Mouse (Mus musculus) heart, embryonic 12.5 days (tissue): ENCODE data around the gene Rin2. TPM values are rescaled to one million over a fixed set of nuclear protein-coding genes. Genes with fewer than 3 reads are reported as not detected.
"Not testable (repeated sequence)": the region's sequence is repeated elsewhere in the genome, so short reads cannot be mapped to it uniquely, and the experiment has no call there.

Experiments
- ATAC-seq: fragments of 200-750 bp; cut with Nextera tagmentation; 2 replicates; pipeline ENCODE4 v1.8.0; 2017; ENCODE audit warnings: moderate TSS enrichment, moderate library complexity; ENCODE audit not compliant: insufficient number of reproducible peaks, low FRiP score
- H3K27ac ChIP-seq: fragments of 300-500 bp; sonication (generic); 2 replicates; pipeline ENCODE4 v1.5.1; 2016; ENCODE audit warnings: mild to moderate bottlenecking, moderate library complexity; ENCODE audit not compliant: poor library complexity, severe bottlenecking
- H3K27me3 ChIP-seq: fragments of 300-500 bp; sonication (generic); replicated peaks from 2 replicates; pipeline ENCODE4 v1.6.1; 2016; ENCODE audit warnings: mild to moderate bottlenecking, moderate library complexity
- H3K36me3 ChIP-seq: fragments of 300-500 bp; sonication (generic); 2 replicates; pipeline ENCODE4 v1.6.1; 2016; ENCODE audit warnings: mild to moderate bottlenecking, moderate library complexity
- H3K4me1 ChIP-seq: fragments of 300-500 bp; sonication (generic); replicated peaks from 2 replicates; pipeline ENCODE4 v1.6.1; 2016; ENCODE audit warnings: mild to moderate bottlenecking
- H3K4me2 ChIP-seq: fragments of 300-500 bp; sonication (generic); 2 replicates; pipeline ENCODE4 v1.6.1; 2016; ENCODE audit warnings: mild to moderate bottlenecking, moderate library complexity
- H3K4me3 ChIP-seq: fragments of 300-500 bp; sonication (generic); 2 replicates; pipeline ENCODE4 v1.5.1; 2016; ENCODE audit warnings: mild to moderate bottlenecking
- H3K9ac ChIP-seq: fragments of 300-500 bp; sonication (generic); 2 replicates; pipeline ENCODE4 v1.6.1; 2016; ENCODE audit warnings: mild to moderate bottlenecking, moderate library complexity
- H3K9me3 ChIP-seq: fragments of 300-500 bp; sonication (generic); replicated peaks from 2 replicates; pipeline ENCODE4 v1.6.1; 2016; ENCODE audit warnings: mild to moderate bottlenecking, moderate library complexity
- WGBS: fragments of 180-500 bp; shearing (Covaris S2); methylation state at CpG from one replicate; pipeline ENCODE4 v1.1.7; 2016; 5-methylcytosine and 5-hydroxymethylcytosine counted together
- polyA plus RNA-seq: library from polyadenylated mRNA; unstranded; fragments of >200 nt; fragmentation: Nextera tagmentation; extraction: Ambion mirVana; gene quantifications from 2 replicates; pipeline ENCODE4 v1.2.1, GENCODE M21; 2016

The Rin2 gene
- polyA plus RNA-seq, 1 experiment from 2014 or later: 19.0 TPM

- Histone ChIP-seq H3K9me3 (no peaks in the 10 kb centered on the region), H3K4me3 (no peak overlapping the region), H3K27ac (no peak overlapping the region), H3K9ac (no peak overlapping the region), H3K27me3 (no peaks in the 10 kb centered on the region), H3K36me3 (peaks cover 18% of the 10 kb centered on the region), H3K4me1 (0 out of 2 replicates have a peak, but pooled peaks cover 8% of the 10 kb centered on the region), H3K4me2 (no peak overlapping the region)
- ATAC-seq: no peak
- whole genome bisulfite sequencing: 67% methylated on average over 3 of the region's 3 CpGs
Measured at GRCm38 (mm10) chr2:145711512-145711911, 36.5 kb downstream of the Rin2 start.

DNA sequence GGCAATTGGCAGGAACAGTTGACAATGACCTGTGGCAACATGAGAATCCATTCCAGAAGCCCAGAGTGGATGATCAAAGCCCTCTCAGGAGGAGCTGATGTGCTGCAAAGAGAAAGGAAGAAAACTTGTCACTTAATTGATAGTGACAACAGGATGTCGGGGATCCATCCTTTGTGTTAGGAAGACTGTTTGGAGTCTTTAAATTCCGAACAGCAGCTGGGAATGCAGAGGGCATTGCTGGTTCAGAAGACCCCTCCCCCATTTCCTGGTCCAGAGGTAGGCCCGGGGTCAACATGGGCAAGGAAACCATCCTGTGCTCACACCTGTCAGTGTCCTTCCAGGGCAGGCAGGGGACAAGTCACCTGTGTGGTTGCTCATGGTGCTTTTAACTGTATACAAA lies 37.0 kb downstream of the Rin2 start:
- no peak for ATAC-seq
- peaks cover 18% of the 10 kb centered on the region for H3K36me3 ChIP-seq
- no peaks in the 10 kb centered on the region for H3K9me3 ChIP-seq
- no peak overlapping the region for H3K27ac ChIP-seq
- no peak overlapping the region for H3K4me3 ChIP-seq
- no peak overlapping the region for H3K9ac ChIP-seq
- 11% methylated on average over 3 of the region's 3 CpGs for WGBS
- no peak overlapping the region for H3K4me2 ChIP-seq
- H3K27me3 ChIP-seq: no peaks in the 10 kb centered on the region
- 0 out of 2 replicates have a peak, but pooled peaks cover 8% of the 10 kb centered on the region for H3K4me1 ChIP-seq

DNA sequence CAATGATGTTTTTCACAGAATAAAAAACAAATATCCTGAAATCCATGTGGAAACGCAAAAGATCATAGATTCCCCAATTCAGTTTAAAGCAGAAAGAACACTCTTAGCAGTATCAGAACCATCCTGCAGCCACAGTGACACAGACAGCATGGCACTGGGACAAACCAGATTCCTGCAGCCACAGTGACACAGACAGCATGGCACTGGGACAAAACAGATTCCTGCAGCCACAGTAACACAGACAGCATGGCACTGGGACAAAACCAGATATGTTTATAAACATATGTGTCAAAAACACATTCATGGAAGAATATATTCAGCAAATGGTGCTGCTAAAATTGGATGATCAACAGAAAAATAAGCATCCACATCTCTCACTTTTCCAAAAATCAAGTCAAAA lies 42.5 kb downstream of the Rin2 start:
- H3K27me3 ChIP-seq: no peaks in the 10 kb centered on the region
- H3K4me1 ChIP-seq: peaks cover 5% of the 10 kb centered on the region; the same call in 1 of the 2 replicates
- no peaks in the 10 kb centered on the region for H3K9me3 ChIP-seq
- H3K4me3 ChIP-seq: no peak overlapping the region
- peaks cover 18% of the 10 kb centered on the region for H3K36me3 ChIP-seq
- no peak overlapping the region for H3K27ac ChIP-seq
- H3K4me2 ChIP-seq: no peak overlapping the region
- 80% methylated on average over 1 of the region's 1 CpGs for WGBS
- ATAC-seq: no peak
- no peak overlapping the region for H3K9ac ChIP-seq

DNA sequence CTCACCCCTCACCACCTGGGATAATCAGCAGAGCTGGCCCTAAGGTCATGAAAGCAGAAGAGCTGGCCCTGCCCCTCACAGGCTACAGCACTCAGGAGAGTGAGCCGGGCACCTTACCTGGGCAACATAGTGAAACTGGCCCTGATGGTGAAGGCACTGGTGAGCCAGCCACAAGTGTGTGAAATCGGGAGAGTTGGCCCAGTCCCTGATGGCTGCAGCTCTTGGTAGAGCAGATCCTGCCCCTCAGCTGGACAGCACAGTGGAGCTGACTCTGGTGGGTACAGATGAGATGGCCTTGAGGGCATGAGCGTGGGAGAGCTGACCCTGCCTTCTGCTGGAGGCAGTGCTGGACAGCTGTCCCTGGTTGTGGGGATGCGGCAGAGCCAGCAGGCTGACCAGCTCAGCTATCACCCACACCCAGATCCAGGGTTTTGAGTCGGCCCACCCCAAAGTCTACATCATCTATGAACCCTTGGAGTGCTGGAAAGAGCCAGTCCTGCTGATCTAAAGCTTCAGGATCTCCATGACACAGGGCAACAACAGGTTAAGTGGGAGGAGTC lies 43.7 kb downstream of the Rin2 start:
- 0 out of 2 replicates have a peak, but pooled peaks have one; percentile 33 for ATAC-seq
- WGBS: 76% methylated on average over 5 of the region's 5 CpGs

DNA sequence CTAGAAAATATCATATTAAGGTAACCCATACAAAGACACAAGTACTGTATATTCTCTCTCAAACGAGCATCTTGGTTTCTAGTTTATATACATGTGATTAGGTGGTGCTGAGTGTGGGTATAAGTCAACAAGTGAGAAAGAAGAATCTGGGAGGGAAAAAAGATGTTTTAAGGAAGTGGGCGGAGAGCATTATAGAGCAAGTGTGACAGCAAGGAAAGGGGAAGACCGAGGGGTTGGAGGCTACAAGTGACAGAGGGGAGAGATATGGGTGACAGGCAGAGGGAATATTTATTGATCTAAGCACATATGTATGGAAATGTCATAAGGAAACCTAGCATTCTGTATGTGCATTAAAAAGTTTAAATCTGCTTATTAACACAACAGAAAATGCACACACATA lies 45.1 kb downstream of the Rin2 start:
- H3K27me3 ChIP-seq: no peaks in the 10 kb centered on the region
- H3K4me3 ChIP-seq: no peak overlapping the region
- H3K36me3 ChIP-seq: peaks cover 2% of the 10 kb centered on the region; the same call in 1 of the 2 replicates
- H3K27ac ChIP-seq: no peak overlapping the region
- 58% methylated on average over 3 of the region's 3 CpGs for WGBS
- no peak overlapping the region for H3K4me2 ChIP-seq
- ATAC-seq: no peak
- no peaks in the 10 kb centered on the region for H3K9me3 ChIP-seq
- peaks cover 5% of the 10 kb centered on the region; the same call in 1 of the 2 replicates for H3K4me1 ChIP-seq
- no peak overlapping the region for H3K9ac ChIP-seq

More for the DNA sequence above, 43.7 kb downstream of the Rin2 start:
- Histone ChIP-seq H3K4me3 (no peak overlapping the region), H3K27me3 (no peaks in the 10 kb centered on the region), H3K4me1 (peaks cover 5% of the 10 kb centered on the region; the same call in 1 of the 2 replicates), H3K27ac (no peak overlapping the region), H3K9ac (no peak overlapping the region), H3K4me2 (no peak overlapping the region), H3K9me3 (no peaks in the 10 kb centered on the region), H3K36me3 (peaks cover 13% of the 10 kb centered on the region; the same call in 1 of the 2 replicates)

DNA sequence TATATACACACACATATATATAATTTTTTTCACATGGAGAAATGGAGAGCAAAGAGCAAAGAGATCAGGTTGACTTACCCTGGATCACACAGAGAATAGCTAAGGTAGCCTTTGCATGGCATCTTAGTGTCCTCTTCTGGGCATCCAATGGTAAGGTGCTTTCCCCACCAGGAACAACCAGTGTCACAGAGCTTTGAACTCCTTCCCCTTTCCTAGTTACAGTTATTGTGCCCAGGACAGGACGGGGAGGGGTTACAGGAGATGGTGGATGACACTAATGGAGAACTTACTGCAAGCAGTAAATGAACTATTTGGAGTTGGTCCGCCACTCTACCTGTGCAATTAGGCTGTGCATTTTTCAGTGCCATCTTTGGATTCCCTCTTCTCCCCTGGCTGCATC lies 45.7 kb downstream of the Rin2 start:
- no peak overlapping the region for H3K4me2 ChIP-seq

DNA sequence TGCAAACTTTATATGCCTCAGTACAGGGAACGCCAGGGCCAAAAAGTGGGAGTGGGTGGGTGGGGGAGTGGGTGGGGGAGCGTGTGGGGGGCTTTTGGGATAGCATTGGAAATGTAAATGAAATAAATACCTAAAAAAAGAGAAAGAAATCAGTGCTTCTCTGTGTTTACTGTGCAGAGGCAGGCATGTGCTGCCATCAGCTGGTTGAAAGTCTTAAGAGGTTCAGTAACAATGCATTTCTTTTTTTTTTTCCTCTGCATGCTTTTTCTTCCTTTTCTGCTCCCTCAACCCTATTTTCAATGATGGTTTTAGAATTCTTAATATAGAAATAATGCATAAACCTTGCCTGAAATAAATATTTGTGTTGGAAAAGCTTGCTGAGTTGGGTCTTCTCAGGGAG lies 47.3 kb downstream of the Rin2 start:
- not testable (repeated sequence) for H3K4me1 ChIP-seq, H3K27me3 ChIP-seq, ATAC-seq, H3K36me3 ChIP-seq, H3K27ac ChIP-seq, H3K9me3 ChIP-seq, H3K9ac ChIP-seq, H3K4me2 ChIP-seq, H3K4me3 ChIP-seq
- WGBS: 86% methylated on average over 2 of the region's 2 CpGs

More for the DNA sequence above, 45.7 kb downstream of the Rin2 start:
- 77% methylated on average over 2 of the region's 2 CpGs for WGBS
- Histone ChIP-seq H3K27me3 (no peaks in the 10 kb centered on the region), H3K4me1 (peaks cover 5% of the 10 kb centered on the region; the same call in 1 of the 2 replicates), H3K9ac (no peak overlapping the region), H3K27ac (no peak overlapping the region), H3K4me3 (no peak overlapping the region), H3K36me3 (no peaks in the 10 kb centered on the region), H3K9me3 (no peaks in the 10 kb centered on the region)
- ATAC-seq: no peak

GRCm38 (mm10) chr2:145724288-145724687 lies 49.3 kb downstream of the Rin2 start:
- Histone ChIP-seq H3K4me3 (no peak overlapping the region), H3K4me1 (peaks cover 5% of the 10 kb centered on the region; the same call in 1 of the 2 replicates)
- 81% methylated on average over 1 of the region's 1 CpGs for WGBS

GRCm38 (mm10) chr2:145729414-145729813 lies 54.4 kb downstream of the Rin2 start:
- H3K27me3 ChIP-seq: no peaks in the 10 kb centered on the region
- H3K9ac ChIP-seq: no peak overlapping the region
- no peak overlapping the region for H3K4me3 ChIP-seq
- WGBS: 51% methylated on average over 7 of the region's 7 CpGs
- no peaks in the 10 kb centered on the region for H3K4me1 ChIP-seq
- no peak overlapping the region for H3K27ac ChIP-seq
- H3K9me3 ChIP-seq: no peaks in the 10 kb centered on the region
- ATAC-seq: no peak
- no peak overlapping the region for H3K4me2 ChIP-seq
- H3K36me3 ChIP-seq: no peaks in the 10 kb centered on the region

More at GRCm38 (mm10) chr2:145724288-145724687, 49.3 kb downstream of the Rin2 start:
- ATAC-seq: no peak
- Histone ChIP-seq H3K4me2 (no peak overlapping the region), H3K27me3 (no peaks in the 10 kb centered on the region), H3K36me3 (no peaks in the 10 kb centered on the region), H3K27ac (no peak overlapping the region), H3K9ac (no peak overlapping the region), H3K9me3 (no peaks in the 10 kb centered on the region)

DNA sequence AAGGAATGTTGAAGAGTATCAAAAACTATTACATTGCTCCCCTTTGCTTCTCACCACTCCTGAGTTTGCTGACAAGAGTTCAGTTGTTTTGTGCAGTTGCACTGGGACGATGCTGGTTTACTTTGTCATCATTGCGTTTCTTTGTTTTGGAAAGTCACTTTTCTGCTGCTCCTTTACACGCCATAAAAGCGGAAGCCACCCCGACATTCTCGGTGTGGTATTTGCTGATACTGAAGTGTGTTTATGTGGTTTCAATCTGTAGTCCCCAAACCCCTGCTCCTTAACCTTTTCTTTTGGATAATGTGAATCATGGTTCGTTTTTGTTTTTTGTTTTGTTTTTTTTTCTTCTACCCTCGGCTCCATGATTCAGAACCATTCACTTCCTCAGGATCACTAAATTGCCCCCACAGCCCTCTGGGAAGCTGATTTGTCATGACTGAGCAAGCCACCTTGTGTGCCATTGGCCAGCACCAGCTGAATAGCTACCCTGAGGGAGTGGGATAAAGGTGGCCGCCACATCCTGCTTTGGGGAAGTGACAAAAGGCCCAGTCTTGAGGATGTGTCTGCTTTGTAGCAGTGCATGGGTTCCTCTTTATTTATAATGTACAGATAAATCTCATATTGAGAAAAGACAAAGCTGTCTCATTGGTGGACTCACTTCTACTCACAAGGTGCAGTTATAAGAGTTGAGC lies 55.3 kb downstream of the Rin2 start:
- no peak overlapping the region for H3K4me2 ChIP-seq
- no peaks in the 10 kb centered on the region for H3K36me3 ChIP-seq
- H3K4me1 ChIP-seq: no peaks in the 10 kb centered on the region
- H3K27ac ChIP-seq: no peak overlapping the region
- WGBS: 79% methylated on average over 9 of the region's 9 CpGs
- no peak overlapping the region for H3K9ac ChIP-seq
- no peaks in the 10 kb centered on the region for H3K9me3 ChIP-seq
- H3K4me3 ChIP-seq: no peak overlapping the region
- no peak for ATAC-seq
- no peaks in the 10 kb centered on the region for H3K27me3 ChIP-seq

GRCm38 (mm10) chr2:145730905-145731304 lies 55.9 kb downstream of the Rin2 start:
- H3K9ac ChIP-seq: no peak overlapping the region
- no peak overlapping the region for H3K4me3 ChIP-seq
- H3K27me3 ChIP-seq: no peaks in the 10 kb centered on the region
- no peak overlapping the region for H3K4me2 ChIP-seq
- H3K4me1 ChIP-seq: no peaks in the 10 kb centered on the region
- no peak overlapping the region for H3K27ac ChIP-seq
- WGBS: 88% methylated on average over 7 of the region's 7 CpGs
- no peaks in the 10 kb centered on the region for H3K36me3 ChIP-seq
- no peaks in the 10 kb centered on the region for H3K9me3 ChIP-seq
- ATAC-seq: no peak
